ENCODE assay signal across 1 mouse cellular context in genomic region chr11:85811229-85811628, GRCm38 (mm10).
TF ChIP-seq lines count a peak whose summit lies in the region.

No protein-coding gene starts in this region.

TF ChIP-seq in CH12.LX, 34 proteins besides CTCF, POLR2A, EP300 and RAD21 (continued from another document):
- TF ChIP-seq MYC (IDR thresholded peaks at IDR 0.05; ENCODE audit: low read depth, low read length) (peak; percentile 56; the same call in 1 of the 2 replicates), POLR2AphosphoS2 (IDR thresholded peaks at IDR 0.05; ENCODE audit: low read depth, low read length) (no peak), MAX (IDR thresholded peaks at IDR 0.05; ENCODE audit: low read length) (peak; percentile 96), HCFC1 (IDR thresholded peaks at IDR 0.05; ENCODE audit: low read depth, low read length) (no peak), JUN (IDR thresholded peaks at IDR 0.05; ENCODE audit: insufficient read depth, low read depth, low read length) (no peak), SMC3 (IDR thresholded peaks at IDR 0.05; ENCODE audit: low read depth, low read length) (no peak), NRF1 (IDR thresholded peaks at IDR 0.05; ENCODE audit: low read depth, low read length) (no peak), PAX5 (IDR thresholded peaks at IDR 0.05; ENCODE audit: low read length) (no peak), E2F4 (IDR thresholded peaks at IDR 0.05; ENCODE audit: insufficient replicate concordance, low read depth, low read length) (no peak), UBTF (IDR thresholded peaks at IDR 0.05; ENCODE audit: low read depth, low read length) (no peak), MXI1 (IDR thresholded peaks at IDR 0.05; ENCODE audit: low read depth, low read length) (no peak), ZC3H11A (IDR thresholded peaks at IDR 0.05; ENCODE audit: low read depth, low read length) (no peak), MAFK (IDR thresholded peaks at IDR 0.05; ENCODE audit: insufficient replicate concordance, low read length) (no peak), NELFE (IDR thresholded peaks at IDR 0.05; ENCODE audit: low read depth, low read length) (no peak), ZMIZ1 (IDR thresholded peaks at IDR 0.05; ENCODE audit: low read depth, low read length) (no peak), TCF12 (IDR thresholded peaks at IDR 0.05; ENCODE audit: low read depth, low read length) (no peak), IRF4 (IDR thresholded peaks at IDR 0.05; ENCODE audit: low read depth, low read length) (no peak), BHLHE40 (IDR thresholded peaks at IDR 0.05; ENCODE audit: low read depth, low read length) (peak; percentile 83), RCOR1 (conservative IDR thresholded peaks at IDR 0.05; ENCODE audit: low read depth, low read length) (no peak), ZNF384 (IDR thresholded peaks at IDR 0.05; ENCODE audit: low read depth, low read length) (no peak), ZKSCAN1 (IDR thresholded peaks at IDR 0.05; ENCODE audit: borderline replicate concordance, low read depth, low read length) (no peak; the same call in 1 of the 2 replicates)
